Mouse (Mus musculus) adrenal gland, postnatal 25 days (tissue): ENCODE data around the gene Tanc2. TPM values are rescaled to one million over a fixed set of nuclear protein-coding genes. Genes with fewer than 3 reads are reported as not detected.
A peak's percentile ranks its signal among the peaks of the same experiment; 100 is the strongest.

Experiments used
- DNase-seq: peaks from one replicate; pipeline ENCODE4 v3.0.0; 2021; ENCODE audit warnings: mixed read lengths
- total RNA-seq: library from RNA; stranded (reverse); gene quantifications from 2 replicates; pipeline ENCODE4 v1.2.3, GENCODE M21; 2021

Tanc2 gene
- total RNA-seq, 1 experiment from 2014 or later, result 22.7 TPM

GRCm38 (mm10) chr11:105927065-105928030 is 337.6 kb downstream of the Tanc2 start:
- DNase-seq, result peak; percentile 62

GRCm38 (mm10) chr11:105928171-105928570 is 338.4 kb downstream of the Tanc2 start:
- no peak for DNase-seq

- DNase-seq, result no peak
Observed at GRCm38 (mm10) chr11:105931380-105931779, 341.6 kb downstream of the Tanc2 start.

GRCm38 (mm10) chr11:105933746-105934145 is 344.0 kb downstream of the Tanc2 start:
- no peak for DNase-seq

GRCm38 (mm10) chr11:105934303-105934711 is 344.5 kb downstream of the Tanc2 start:
- DNase-seq, result no peak

- no peak for DNase-seq
Observed at GRCm38 (mm10) chr11:105934816-105935215, 345.0 kb downstream of the Tanc2 start.

- DNase-seq, result no peak
Observed at GRCm38 (mm10) chr11:105935496-105935895, 345.7 kb downstream of the Tanc2 start.

- peak; percentile 56 for DNase-seq
Observed at GRCm38 (mm10) chr11:105936200-105936599, 346.4 kb downstream of the Tanc2 start.

GRCm38 (mm10) chr11:105936974-105937373 is 347.2 kb downstream of the Tanc2 start:
- no peak for DNase-seq

- no peak for DNase-seq
Observed at GRCm38 (mm10) chr11:105938771-105939170, 349.0 kb downstream of the Tanc2 start.

GRCm38 (mm10) chr11:105941973-105942372 is 352.2 kb downstream of the Tanc2 start:
- DNase-seq, result no peak

- DNase-seq, result peak; percentile 74
Observed at GRCm38 (mm10) chr11:105943133-105944102, 353.6 kb downstream of the Tanc2 start.

GRCm38 (mm10) chr11:105944126-105944621 is 354.4 kb downstream of the Tanc2 start:
- peak; percentile 77 for DNase-seq

- DNase-seq, result no peak
Observed at GRCm38 (mm10) chr11:105944770-105945672, 355.2 kb downstream of the Tanc2 start.

- DNase-seq, result no peak
Observed at GRCm38 (mm10) chr11:105946694-105947154, 356.9 kb downstream of the Tanc2 start.

GRCm38 (mm10) chr11:105948255-105948654 is 358.5 kb downstream of the Tanc2 start:
- no peak for DNase-seq

GRCm38 (mm10) chr11:105950519-105950918 is 360.7 kb downstream of the Tanc2 start:
- DNase-seq, result no peak

- DNase-seq, result no peak
Observed at GRCm38 (mm10) chr11:105951601-105952044, 361.8 kb downstream of the Tanc2 start.

GRCm38 (mm10) chr11:105952111-105952510 is 362.3 kb downstream of the Tanc2 start:
- no peak for DNase-seq

- no peak for DNase-seq
Observed at GRCm38 (mm10) chr11:105952911-105953386, 363.2 kb downstream of the Tanc2 start, which contains the start of gene Cyb561. Gene Cyb561, minus strand, starts transcription at chr11:105953336.

GRCm38 (mm10) chr11:105953402-105953801 is 363.6 kb downstream of the Tanc2 start:
- peak; percentile 71 for DNase-seq
